Mouse (Mus musculus) midbrain, embryonic 16.5 days (tissue): ENCODE results near the gene Ces4a. TPM values are rescaled to one million over a fixed set of nuclear protein-coding genes. Genes with fewer than 3 reads are reported as not detected.
"Not testable (repeated sequence)": the region's sequence is repeated elsewhere in the genome, so short reads cannot be mapped to it uniquely, and the experiment has no call there.

Source experiments
- ATAC-seq: fragments of 200-750 bp; cut with Nextera tagmentation; 2 replicates; pipeline ENCODE4 v1.8.0; 2017; ENCODE audit warnings: moderate TSS enrichment
- H3K27ac ChIP-seq: fragments of 300-500 bp; sonication (generic); 2 replicates; pipeline ENCODE4 v1.5.1; 2014; ENCODE audit warnings: mild to moderate bottlenecking, low read length, mixed read lengths
- H3K27me3 ChIP-seq: fragments of 300-500 bp; sonication (generic); 2 replicates; pipeline ENCODE4 v1.6.1; 2014; ENCODE audit warnings: low read depth, low read length, mixed read lengths; ENCODE audit not compliant: control insufficient read depth, insufficient read depth
- H3K36me3 ChIP-seq: fragments of 300-500 bp; sonication (generic); 2 replicates; pipeline ENCODE4 v1.6.1; 2014; ENCODE audit warnings: mild to moderate bottlenecking, low read length, moderate library complexity, mixed read lengths; ENCODE audit not compliant: control insufficient read depth, insufficient read depth
- H3K4me1 ChIP-seq: fragments of 300-500 bp; sonication (generic); 2 replicates; pipeline ENCODE4 v1.6.1; 2014; ENCODE audit warnings: mild to moderate bottlenecking, low read length, mixed read lengths; ENCODE audit not compliant: control insufficient read depth, insufficient read depth
- H3K4me2 ChIP-seq: fragments of 300-500 bp; sonication (generic); 2 replicates; pipeline ENCODE4 v1.6.1; 2014; ENCODE audit warnings: mild to moderate bottlenecking, low read length, mixed read lengths
- H3K4me3 ChIP-seq: fragments of 300-500 bp; sonication (generic); 2 replicates; pipeline ENCODE4 v1.5.1; 2014; ENCODE audit warnings: low read depth, mild to moderate bottlenecking, low read length, moderate library complexity, mixed read lengths
- H3K9ac ChIP-seq: fragments of 300-500 bp; sonication (generic); 2 replicates; pipeline ENCODE4 v1.6.1; 2014; ENCODE audit warnings: low read depth, low read length, mixed read lengths
- H3K9me3 ChIP-seq: fragments of 300-500 bp; sonication (generic); replicated peaks from 2 replicates; pipeline ENCODE4 v1.6.1; 2014; ENCODE audit warnings: mild to moderate bottlenecking, low read length, mixed read lengths; ENCODE audit not compliant: control insufficient read depth, poor library complexity, severe bottlenecking
- WGBS: fragments of 180-500 bp; shearing (Covaris S2); extraction: QIAGEN DNeasy Blood & Tissue Kit; methylation state at CpG from one replicate; pipeline ENCODE4 v1.1.7; 2014; 5-methylcytosine and 5-hydroxymethylcytosine counted together
- polyA plus RNA-seq: library from polyadenylated mRNA; unstranded; fragments of >200 nt; fragmentation: Nextera tagmentation; extraction: Ambion mirVana; gene quantifications from 2 replicates; pipeline ENCODE4 v1.2.1, GENCODE M21; 2015

Gene Ces4a
- polyA plus RNA-seq: not detected in 2 replicates

- 92% methylated on average over 5 of the region's 5 CpGs for WGBS
- ATAC-seq: no peak
- Histone ChIP-seq H3K9ac (no peak within 1 kb of the TSS), H3K4me2 (no peak within 1 kb of the TSS), H3K9me3 (no peaks in the 10 kb centered on the region), H3K36me3 (no peaks in the 10 kb centered on the region), H3K4me1 (no peaks in the 10 kb centered on the region), H3K27me3 (no peaks in the 10 kb centered on the region; the same call in 1 of the 2 replicates), H3K27ac (no peak within 1 kb of the TSS), H3K4me3 (no peak within 1 kb of the TSS)
These were observed at the start of gene Ces4a for GRCm38 (mm10) chr8:105131509-105131908. Gene Ces4a (plus strand): TSS chr8:105131800.

- ATAC-seq: no peak
- Histone ChIP-seq H3K4me1 (no peaks in the 10 kb centered on the region), H3K4me2 (no peak within 1 kb of the TSS), H3K27ac (no peak within 1 kb of the TSS), H3K9me3 (no peaks in the 10 kb centered on the region), H3K4me3 (no peak within 1 kb of the TSS), H3K27me3 (no peaks in the 10 kb centered on the region), H3K9ac (no peak within 1 kb of the TSS), H3K36me3 (no peaks in the 10 kb centered on the region)
- 84% methylated on average over 7 of the region's 7 CpGs for WGBS
These were observed 48.0 kb upstream of the Ces4a start, which contains the start of gene Ces3b for GRCm38 (mm10) chr8:105083449-105084050. Gene Ces3b (plus strand): TSS chr8:105083753.

- H3K9ac ChIP-seq, H3K4me2 ChIP-seq, H3K36me3 ChIP-seq, H3K4me1 ChIP-seq, H3K4me3 ChIP-seq, H3K27ac ChIP-seq, H3K27me3 ChIP-seq, H3K9me3 ChIP-seq, ATAC-seq: not testable (repeated sequence)
- 92% methylated on average over 5 of the region's 5 CpGs for whole genome bisulfite sequencing
These were observed 43.4 kb upstream of the Ces4a start for GRCm38 (mm10) chr8:105088166-105088565.

- H3K4me3 ChIP-seq: no peak overlapping the region
- no peak overlapping the region for H3K9ac ChIP-seq
- H3K27me3 ChIP-seq: no peaks in the 10 kb centered on the region
- no peaks in the 10 kb centered on the region for H3K4me1 ChIP-seq
- no peak for ATAC-seq
- H3K36me3 ChIP-seq: no peaks in the 10 kb centered on the region
- WGBS: 72% methylated on average over 4 of the region's 4 CpGs
- H3K9me3 ChIP-seq: no peaks in the 10 kb centered on the region
- H3K27ac ChIP-seq: no peak overlapping the region
- H3K4me2 ChIP-seq: no peak overlapping the region
These were observed 43.0 kb upstream of the Ces4a start for GRCm38 (mm10) chr8:105088581-105088980.

- WGBS: 82% methylated on average over 2 of the region's 3 CpGs
- Histone ChIP-seq H3K4me2 (no peak overlapping the region), H3K27me3 (no peaks in the 10 kb centered on the region), H3K9ac (no peak overlapping the region), H3K36me3 (no peaks in the 10 kb centered on the region), H3K27ac (no peak overlapping the region), H3K4me3 (no peak overlapping the region), H3K9me3 (no peaks in the 10 kb centered on the region), H3K4me1 (no peaks in the 10 kb centered on the region)
- no peak for ATAC-seq
These were observed 37.6 kb upstream of the Ces4a start for GRCm38 (mm10) chr8:105093992-105094391.

- not testable (repeated sequence) for H3K27ac ChIP-seq, H3K4me2 ChIP-seq, H3K4me3 ChIP-seq, H3K36me3 ChIP-seq, H3K4me1 ChIP-seq, H3K9me3 ChIP-seq, H3K9ac ChIP-seq, H3K27me3 ChIP-seq, ATAC-seq
- 70% methylated on average over 4 of the region's 4 CpGs for WGBS
These were observed 29.4 kb upstream of the Ces4a start for GRCm38 (mm10) chr8:105102101-105102785.

- H3K36me3 ChIP-seq, H3K9me3 ChIP-seq, H3K4me1 ChIP-seq, H3K9ac ChIP-seq, ATAC-seq, H3K27ac ChIP-seq, H3K4me2 ChIP-seq, H3K27me3 ChIP-seq, H3K4me3 ChIP-seq: not testable (repeated sequence)
- WGBS: 84% methylated on average over 5 of the region's 5 CpGs
These were observed 27.9 kb upstream of the Ces4a start for GRCm38 (mm10) chr8:105103701-105104100.

- no peaks in the 10 kb centered on the region for H3K36me3 ChIP-seq
- no peaks in the 10 kb centered on the region for H3K4me1 ChIP-seq
- H3K4me2 ChIP-seq: no peak overlapping the region
- no peaks in the 10 kb centered on the region for H3K27me3 ChIP-seq
- H3K27ac ChIP-seq: no peak overlapping the region
- H3K4me3 ChIP-seq: no peak overlapping the region
- no peak overlapping the region for H3K9ac ChIP-seq
- no peaks in the 10 kb centered on the region; the same call in 1 of the 2 replicates for H3K9me3 ChIP-seq
- WGBS: 88% methylated on average over 3 of the region's 3 CpGs
- no peak for ATAC-seq
These were observed 27.4 kb upstream of the Ces4a start for GRCm38 (mm10) chr8:105104220-105104619.

GRCm38 (mm10) chr8:105129864-105130263 is 1.7 kb upstream of the Ces4a start:
- no peaks in the 10 kb centered on the region for H3K4me1 ChIP-seq
- no peak overlapping the region for H3K27ac ChIP-seq
- no peak overlapping the region for H3K4me2 ChIP-seq
- ATAC-seq: no peak
- no peaks in the 10 kb centered on the region for H3K36me3 ChIP-seq
- no peaks in the 10 kb centered on the region for H3K9me3 ChIP-seq
- no peak overlapping the region for H3K9ac ChIP-seq
- H3K27me3 ChIP-seq: no peaks in the 10 kb centered on the region; the same call in 1 of the 2 replicates
- no peak overlapping the region for H3K4me3 ChIP-seq
- WGBS: 86% methylated on average over 9 of the region's 9 CpGs
